Mouse (Mus musculus): ENCODE results near the gene Pfkfb3. TPM values are rescaled to one million over a fixed set of nuclear protein-coding genes. Genes with fewer than 3 reads are reported as not detected.
A peak's percentile ranks its signal among the peaks of the same experiment; 100 is the strongest.

Gene Pfkfb3
- polyA plus RNA-seq, 2 experiments: 11.4 to 19.6 TPM

DNA sequence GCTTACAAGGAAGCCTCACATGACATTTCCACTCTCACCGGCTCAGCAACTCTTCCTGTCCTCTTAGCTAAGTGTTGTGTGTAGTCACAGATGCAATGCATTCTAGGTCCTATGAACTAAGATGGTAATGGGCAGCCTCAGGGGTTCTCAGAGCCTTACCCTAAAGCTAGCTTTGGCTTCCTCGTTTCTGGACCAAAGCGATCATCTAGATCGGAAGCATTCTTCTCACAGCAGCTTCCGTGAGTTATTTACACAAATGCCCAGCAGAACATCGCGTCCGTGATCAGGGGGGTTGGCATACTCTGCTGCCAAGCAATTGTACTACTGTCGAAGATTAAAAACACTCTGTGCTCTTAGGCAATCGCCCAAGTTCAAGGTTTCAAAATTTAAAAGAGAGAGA is 19.1 kb downstream of the Pfkfb3 start:
- TF ChIP-seq POLR2A (IDR thresholded peaks at IDR 0.05; ENCODE audit: borderline replicate concordance, extremely low read depth, insufficient read depth, insufficient read length): no peak

DNA sequence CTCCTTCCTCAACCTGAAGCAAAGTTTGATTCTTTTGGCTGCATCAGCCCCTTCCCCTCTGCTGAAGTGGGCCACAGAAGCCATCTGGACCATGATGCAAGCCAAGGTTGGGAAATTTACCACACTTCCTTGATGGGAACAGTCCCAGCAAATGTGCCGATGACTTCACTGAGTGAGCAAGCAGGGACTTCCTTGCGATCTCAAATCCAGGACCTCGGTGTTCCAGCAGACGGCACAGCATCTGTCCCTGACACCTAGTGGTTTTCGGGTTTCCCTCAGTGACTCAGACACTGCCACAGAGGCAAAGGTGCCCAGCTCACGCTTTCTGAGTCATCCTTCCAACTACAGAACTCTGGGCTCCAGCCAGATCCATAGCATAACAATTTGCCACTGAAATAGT is 23.8 kb downstream of the Pfkfb3 start:
- no peak overlapping the region for H3K9ac ChIP-seq (ENCODE audit: low read depth, low read length, severe bottlenecking)
- ATAC-seq (ENCODE audit: low FRiP score, low read depth) (no peak), DNase-seq (ENCODE audit: low spot score) (no peak)

More for the DNA sequence above, 19.1 kb downstream of the Pfkfb3 start:
- ATAC-seq (ENCODE audit: low FRiP score, low read depth) (no peak; the same call in 1 of the 2 replicates), DNase-seq (ENCODE audit: low spot score) (no peak)
- WGBS: 20% methylated on average over 10 of the region's 10 CpGs
- Histone ChIP-seq H3K27me3 (ENCODE audit: control insufficient read depth, insufficient read depth, low read length) (no peaks in the 10 kb centered on the region), H3K4me2 (replicated peaks; ENCODE audit: low read depth, low read length, severe bottlenecking) (peak overlapping the region; percentile 87), H3K4me1 (ENCODE audit: control insufficient read depth, insufficient read depth, low read length) (peaks cover 2% of the 10 kb centered on the region; the same call in 1 of the 2 replicates), H3K9me3 (ENCODE audit: control insufficient read depth, low read length) (no peaks in the 10 kb centered on the region), H3K9ac (ENCODE audit: low read depth, low read length, severe bottlenecking) (peak overlapping the region; percentile 59), H3K4me3 (replicated peaks; ENCODE audit: low read length) (peak overlapping the region; percentile 45), H3K27ac (replicated peaks; ENCODE audit: low read depth, low read length) (no peak overlapping the region), H3K36me3 (ENCODE audit: control insufficient read depth, insufficient read depth, low read length) (no peaks in the 10 kb centered on the region)

DNA sequence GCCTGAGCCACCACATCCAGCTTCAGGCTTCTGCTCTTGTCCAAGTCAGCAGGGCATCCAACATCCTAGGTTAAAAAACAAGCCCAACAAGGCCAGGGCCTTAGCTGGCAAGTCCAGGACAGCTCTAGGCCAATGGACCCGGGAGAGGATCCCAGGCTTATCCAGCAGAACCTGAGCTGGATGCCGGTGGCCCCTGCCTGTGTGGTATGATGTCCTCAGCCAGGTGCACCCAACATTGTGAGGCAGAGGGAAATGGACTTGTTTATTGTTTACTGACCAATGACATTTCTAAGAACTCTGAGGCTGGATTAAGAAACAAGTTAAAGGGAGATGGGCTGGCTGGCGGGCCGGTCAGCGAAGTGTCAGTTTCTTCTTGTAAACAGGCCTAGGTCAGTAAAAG is 27.8 kb downstream of the Pfkfb3 start:
- 73% methylated on average over 5 of the region's 5 CpGs for WGBS

More for the DNA sequence above, 23.8 kb downstream of the Pfkfb3 start:
- Histone ChIP-seq H3K4me2 (replicated peaks; ENCODE audit: low read depth, low read length, severe bottlenecking) (no peak overlapping the region), H3K4me3 (replicated peaks; ENCODE audit: low read length) (no peak overlapping the region), H3K9me3 (ENCODE audit: control insufficient read depth, low read length) (no peaks in the 10 kb centered on the region), H3K36me3 (ENCODE audit: control insufficient read depth, insufficient read depth, low read length) (no peaks in the 10 kb centered on the region), H3K4me1 (ENCODE audit: control insufficient read depth, insufficient read depth, low read length) (peaks cover 2% of the 10 kb centered on the region; the same call in 1 of the 2 replicates), H3K27ac (replicated peaks; ENCODE audit: low read depth, low read length) (no peak overlapping the region), H3K27me3 (ENCODE audit: control insufficient read depth, insufficient read depth, low read length) (no peaks in the 10 kb centered on the region)
- 87% methylated on average over 6 of the region's 6 CpGs for WGBS
- no peak for TF ChIP-seq POLR2A (IDR thresholded peaks at IDR 0.05; ENCODE audit: borderline replicate concordance, extremely low read depth, insufficient read depth, insufficient read length)

DNA sequence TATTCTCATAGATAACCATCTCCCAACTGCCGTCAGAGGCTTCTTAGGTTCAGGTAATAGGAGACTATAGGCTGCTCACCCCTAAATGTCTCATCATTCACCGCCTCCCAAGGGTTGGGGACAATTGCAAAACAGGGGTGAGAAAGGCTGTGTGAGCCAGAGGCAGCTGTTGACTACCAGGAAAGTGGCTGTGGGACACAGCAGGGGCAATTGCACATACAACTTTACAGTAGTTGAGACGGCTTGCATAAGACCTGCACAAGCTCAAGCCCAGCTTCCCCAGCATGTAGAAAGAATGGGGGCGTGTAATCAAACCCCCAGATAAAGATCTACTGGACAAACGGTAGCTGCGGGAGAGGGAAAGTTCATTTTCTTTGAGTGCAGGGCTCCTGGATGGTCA is 29.1 kb downstream of the Pfkfb3 start:
- Histone ChIP-seq H3K27me3 (ENCODE audit: control insufficient read depth, insufficient read depth, low read length) (no peaks in the 10 kb centered on the region), H3K9me3 (ENCODE audit: control insufficient read depth, low read length) (no peaks in the 10 kb centered on the region), H3K36me3 (ENCODE audit: control insufficient read depth, insufficient read depth, low read length) (no peaks in the 10 kb centered on the region), H3K4me1 (ENCODE audit: control insufficient read depth, insufficient read depth, low read length) (0 out of 2 replicates have a peak, but pooled peaks cover 5% of the 10 kb centered on the region), H3K27ac (replicated peaks; ENCODE audit: low read depth, low read length) (no peak overlapping the region), H3K4me2 (replicated peaks; ENCODE audit: low read depth, low read length, severe bottlenecking) (no peak overlapping the region), H3K4me3 (replicated peaks; ENCODE audit: low read length) (no peak overlapping the region), H3K9ac (ENCODE audit: low read depth, low read length, severe bottlenecking) (no peak overlapping the region)
- TF ChIP-seq POLR2A (IDR thresholded peaks at IDR 0.05; ENCODE audit: borderline replicate concordance, extremely low read depth, insufficient read depth, insufficient read length): no peak
- no peak for DNase-seq (ENCODE audit: low spot score)
- ATAC-seq (ENCODE audit: low FRiP score, low read depth): no peak
- WGBS: 78% methylated on average over 6 of the region's 6 CpGs

More for the DNA sequence above, 27.8 kb downstream of the Pfkfb3 start:
- H3K36me3 ChIP-seq (ENCODE audit: control insufficient read depth, insufficient read depth, low read length): no peaks in the 10 kb centered on the region
- no peak overlapping the region for H3K27ac ChIP-seq (replicated peaks; ENCODE audit: low read depth, low read length)
- no peak overlapping the region for H3K4me2 ChIP-seq (replicated peaks; ENCODE audit: low read depth, low read length, severe bottlenecking)
- DNase-seq (ENCODE audit: low spot score): no peak
- no peak overlapping the region for H3K4me3 ChIP-seq (replicated peaks; ENCODE audit: low read length)
- no peaks in the 10 kb centered on the region for H3K9me3 ChIP-seq (ENCODE audit: control insufficient read depth, low read length)
- ATAC-seq (ENCODE audit: low FRiP score, low read depth): no peak
- H3K9ac ChIP-seq (ENCODE audit: low read depth, low read length, severe bottlenecking): no peak overlapping the region
- no peak for TF ChIP-seq POLR2A (IDR thresholded peaks at IDR 0.05; ENCODE audit: borderline replicate concordance, extremely low read depth, insufficient read depth, insufficient read length)
- no peaks in the 10 kb centered on the region for H3K27me3 ChIP-seq (ENCODE audit: control insufficient read depth, insufficient read depth, low read length)
- H3K4me1 ChIP-seq (ENCODE audit: control insufficient read depth, insufficient read depth, low read length): peaks cover 5% of the 10 kb centered on the region; the same call in 1 of the 2 replicates

DNA sequence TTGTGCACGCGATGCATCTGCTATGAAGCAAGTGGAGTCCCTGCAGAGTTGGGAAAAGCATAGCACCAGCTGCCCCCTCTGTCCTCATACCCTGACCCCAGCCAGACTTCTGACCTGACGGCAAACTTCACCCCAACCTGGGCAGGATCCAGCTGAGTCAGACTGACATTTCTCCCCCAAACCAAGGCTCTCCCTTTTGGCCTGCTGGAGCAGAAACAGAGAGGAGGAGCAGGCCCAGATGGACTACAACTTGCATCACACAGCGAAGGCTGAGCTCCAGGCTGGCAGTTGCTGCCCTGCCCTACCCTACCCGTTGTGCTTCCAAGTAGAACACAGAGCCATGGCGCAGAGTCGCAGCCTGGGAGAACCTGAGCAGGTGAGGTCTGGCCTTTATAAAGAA is 32.1 kb downstream of the Pfkfb3 start:
- no peak for ATAC-seq (ENCODE audit: low FRiP score, low read depth)
- Histone ChIP-seq H3K36me3 (ENCODE audit: control insufficient read depth, insufficient read depth, low read length) (no peaks in the 10 kb centered on the region), H3K27ac (replicated peaks; ENCODE audit: low read depth, low read length) (no peak overlapping the region), H3K4me2 (replicated peaks; ENCODE audit: low read depth, low read length, severe bottlenecking) (no peak overlapping the region), H3K4me3 (replicated peaks; ENCODE audit: low read length) (no peak overlapping the region), H3K9ac (ENCODE audit: low read depth, low read length, severe bottlenecking) (no peak overlapping the region), H3K27me3 (ENCODE audit: control insufficient read depth, insufficient read depth, low read length) (no peaks in the 10 kb centered on the region), H3K4me1 (ENCODE audit: control insufficient read depth, insufficient read depth, low read length) (0 out of 2 replicates have a peak, but pooled peaks cover 5% of the 10 kb centered on the region), H3K9me3 (ENCODE audit: control insufficient read depth, low read length) (no peaks in the 10 kb centered on the region)
- 97% methylated on average over 7 of the region's 7 CpGs for WGBS
- no peak for TF ChIP-seq POLR2A (IDR thresholded peaks at IDR 0.05; ENCODE audit: borderline replicate concordance, extremely low read depth, insufficient read depth, insufficient read length)
- DNase-seq (ENCODE audit: low spot score): no peak
